Mouse (Mus musculus) midbrain, embryonic 10.5 days (tissue): ENCODE results near the gene Hspbp1. TPM values are rescaled to one million over a fixed set of nuclear protein-coding genes. Genes with fewer than 3 reads are reported as not detected.

ENCODE experiments used
- DNase-seq: peaks from one replicate; pipeline ENCODE4 v3.0.0-alpha.2; 2017; ENCODE audit warnings: low spot score
- H3K27ac ChIP-seq: fragments of 300-500 bp; sonication (generic); replicated peaks from 2 replicates; pipeline ENCODE4 v1.5.1; 2016; ENCODE audit warnings: mild to moderate bottlenecking
- H3K27me3 ChIP-seq: fragments of 300-500 bp; sonication (generic); 2 replicates; pipeline ENCODE4 v1.6.1; 2016; ENCODE audit warnings: low read depth, mild to moderate bottlenecking; ENCODE audit not compliant: poor library complexity, severe bottlenecking
- H3K36me3 ChIP-seq: fragments of 300-500 bp; sonication (generic); 2 replicates; pipeline ENCODE4 v1.6.1; 2016; ENCODE audit warnings: mild to moderate bottlenecking, moderate library complexity
- H3K4me1 ChIP-seq: fragments of 300-500 bp; sonication (generic); 2 replicates; pipeline ENCODE4 v1.6.1; 2016
- H3K4me3 ChIP-seq: fragments of 300-500 bp; sonication (generic); 2 replicates; pipeline ENCODE4 v1.5.1; 2016; ENCODE audit warnings: mild to moderate bottlenecking, moderate library complexity
- H3K9me3 ChIP-seq: fragments of 300-500 bp; sonication (generic); replicated peaks from 2 replicates; pipeline ENCODE4 v1.6.1; 2016; ENCODE audit warnings: mild to moderate bottlenecking
- WGBS: fragments of 180-500 bp; shearing (Covaris S2); methylation state at CpG from one replicate; pipeline ENCODE4 v1.1.7; 2016; 5-methylcytosine and 5-hydroxymethylcytosine counted together
- polyA plus RNA-seq: library from polyadenylated mRNA; unstranded; fragments of >200 nt; fragmentation: Nextera tagmentation; extraction: Ambion mirVana; gene quantifications from 2 replicates; pipeline ENCODE4 v1.2.1, GENCODE M21; 2016

Gene Hspbp1
- polyA plus RNA-seq, 1 experiment from 2014 or later: 142 TPM

DNA sequence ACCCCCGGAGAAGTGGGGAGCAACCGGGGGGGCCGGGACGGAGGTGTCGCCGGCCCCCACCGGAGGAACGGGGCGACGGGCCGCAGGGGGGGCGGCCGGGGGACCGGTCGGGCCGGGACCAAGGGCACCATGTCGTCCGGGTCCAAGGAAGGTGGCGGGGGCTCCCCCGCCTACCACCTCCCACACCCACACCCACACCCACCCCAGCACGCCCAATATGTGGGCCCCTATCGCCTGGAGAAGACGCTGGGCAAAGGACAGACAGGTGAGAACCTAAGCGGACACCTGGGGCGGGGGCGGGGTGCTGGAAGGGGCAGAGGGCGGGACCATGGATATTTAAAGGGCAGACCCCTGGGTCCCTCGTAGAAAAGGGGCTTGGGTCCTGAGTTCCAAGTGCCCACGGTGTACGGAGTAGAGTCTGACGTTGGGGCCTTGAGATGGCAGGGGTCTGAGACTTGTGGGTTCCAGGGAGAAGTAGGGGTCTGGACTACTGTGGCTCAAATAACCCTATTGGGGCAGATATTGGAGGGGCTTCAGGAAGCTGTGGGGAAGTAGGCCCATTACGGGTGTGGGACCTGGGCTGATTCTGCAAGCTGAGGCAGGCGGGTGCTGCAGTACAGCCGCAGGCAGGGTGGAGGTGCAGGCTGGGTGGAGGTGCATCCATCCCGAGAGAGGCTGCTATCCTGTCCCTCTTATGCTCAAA, 6.2 kb upstream of the Hspbp1 start:
- Histone ChIP-seq H3K9me3 (no peaks in the 10 kb centered on the region), H3K4me1 (peaks cover 35% of the 10 kb centered on the region), H3K36me3 (peaks cover 39% of the 10 kb centered on the region), H3K4me3 (peak overlapping the region; percentile 96), H3K27me3 (no peaks in the 10 kb centered on the region), H3K27ac (peak overlapping the region; percentile 100)
- peak; percentile 39 for DNase-seq
- WGBS: 7% methylated on average over 30 of the region's 35 CpGs

DNA sequence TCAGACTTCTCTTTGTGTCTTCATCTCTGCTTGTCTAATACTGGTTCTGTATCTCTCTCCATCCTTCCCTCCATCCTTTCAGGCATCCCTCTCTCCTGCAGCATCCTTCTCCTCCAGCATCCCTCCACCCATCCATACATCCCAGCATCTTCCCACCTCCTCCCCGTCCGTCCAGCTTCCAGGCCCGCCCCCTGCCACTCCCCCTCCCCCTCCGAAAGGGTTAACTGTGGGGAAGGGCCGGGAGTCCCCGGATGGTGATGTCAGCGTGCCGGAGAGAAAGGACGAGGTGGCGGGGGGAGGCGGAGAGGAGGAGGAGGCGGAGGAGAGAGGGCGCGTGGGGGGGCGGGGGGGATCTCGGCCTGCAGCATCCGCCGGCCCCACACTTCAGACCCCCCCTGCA, 5.5 kb upstream of the Hspbp1 start, which contains the start of gene Brsk1:
TSS of gene Brsk1 (plus strand) at position 218 of the 400 bp plus-strand sequence.
- no peaks in the 10 kb centered on the region for H3K9me3 ChIP-seq
- 0% methylated on average over 11 of the region's 18 CpGs for WGBS

DNA sequence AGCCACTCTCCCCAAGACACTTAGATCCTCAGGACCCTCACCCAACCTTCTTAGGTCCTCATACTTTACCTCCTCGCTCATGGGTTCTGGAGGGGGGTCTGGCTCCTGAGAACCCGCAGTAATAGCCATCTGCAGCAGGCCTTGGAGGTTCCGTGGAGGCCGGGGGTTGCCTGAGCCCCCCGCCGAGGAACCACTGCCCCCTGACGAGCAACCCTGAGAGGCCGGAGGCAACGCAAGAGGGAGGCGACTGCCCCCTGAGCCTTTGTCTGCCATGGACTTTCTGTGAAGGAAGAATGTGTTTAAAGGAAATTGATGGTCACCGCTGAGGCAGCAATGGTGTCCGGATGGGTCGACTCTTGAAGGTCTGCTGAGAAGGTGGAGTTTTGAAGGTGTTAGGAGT, 665 bp downstream of the Hspbp1 start:
- 2% methylated on average over 13 of the region's 13 CpGs for WGBS
- Histone ChIP-seq H3K4me1 (peaks cover 9% of the 10 kb centered on the region), H3K9me3 (no peaks in the 10 kb centered on the region), H3K27me3 (no peaks in the 10 kb centered on the region), H3K27ac (peak overlapping the region; percentile 86), H3K36me3 (peaks cover 25% of the 10 kb centered on the region), H3K4me3 (peak overlapping the region; percentile 70)
- no peak for DNase-seq

More for the DNA sequence above, 5.5 kb upstream of the Hspbp1 start, which contains the start of gene Brsk1:
- Histone ChIP-seq H3K4me3 (peak within 1 kb of the TSS; percentile 96), H3K4me1 (peaks cover 35% of the 10 kb centered on the region), H3K27me3 (no peaks in the 10 kb centered on the region), H3K27ac (peak within 1 kb of the TSS; percentile 100), H3K36me3 (peaks cover 32% of the 10 kb centered on the region)
- DNase-seq: peak; percentile 95

DNA sequence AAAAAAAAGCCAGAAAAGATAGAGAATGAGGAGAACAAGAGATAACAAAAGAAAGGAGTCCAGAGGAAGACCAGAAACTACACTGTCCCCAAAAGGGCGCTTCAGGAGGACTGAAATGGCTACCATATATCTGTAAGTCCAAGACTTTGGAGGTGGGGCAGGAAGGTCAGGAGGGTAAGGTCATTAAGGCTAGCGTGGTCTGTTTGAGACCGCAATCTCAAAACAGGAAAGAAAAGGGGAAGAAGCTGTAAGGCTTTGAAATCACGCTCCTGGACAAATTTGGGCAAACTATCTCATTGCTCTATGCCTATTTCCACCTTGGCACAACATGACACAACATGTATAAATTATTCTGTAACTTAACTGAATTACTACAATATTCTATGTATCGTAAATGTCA, 1.6 kb downstream of the Hspbp1 start:
- H3K9me3 ChIP-seq: no peaks in the 10 kb centered on the region
- no peak overlapping the region for H3K27ac ChIP-seq
- H3K36me3 ChIP-seq: peaks cover 29% of the 10 kb centered on the region
- no peak overlapping the region for H3K4me3 ChIP-seq
- DNase-seq: no peak
- H3K4me1 ChIP-seq: peaks cover 9% of the 10 kb centered on the region
- no peaks in the 10 kb centered on the region for H3K27me3 ChIP-seq
- WGBS: 93% methylated on average over 5 of the region's 5 CpGs

DNA sequence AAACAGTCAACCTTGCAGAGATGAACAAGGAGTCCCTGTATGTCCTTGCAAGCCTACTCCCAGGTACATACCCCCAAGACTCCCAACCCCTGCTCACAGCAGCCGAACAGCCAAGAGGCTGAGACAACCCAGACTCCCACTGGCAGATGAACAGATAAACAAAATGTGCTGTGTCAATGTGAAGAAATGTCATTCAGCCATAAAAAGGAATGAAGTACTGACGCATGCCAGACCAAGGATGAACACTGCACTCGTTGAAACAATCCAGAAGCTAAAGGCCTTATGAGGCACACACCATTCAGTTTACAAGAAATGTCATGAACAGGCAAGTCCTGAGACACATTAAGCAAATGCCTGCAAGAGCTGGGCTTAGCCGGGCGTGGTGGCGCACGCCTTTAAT, 9.7 kb downstream of the Hspbp1 start:
- DNase-seq: no peak
- Histone ChIP-seq H3K36me3 (peaks cover 85% of the 10 kb centered on the region), H3K4me3 (no peak overlapping the region), H3K27me3 (no peaks in the 10 kb centered on the region), H3K27ac (no peak overlapping the region), H3K9me3 (no peaks in the 10 kb centered on the region), H3K4me1 (no peaks in the 10 kb centered on the region)
- 96% methylated on average over 7 of the region's 7 CpGs for WGBS

GRCm38 (mm10) chr7:4674114-4674731, 10.6 kb downstream of the Hspbp1 start:
- no peaks in the 10 kb centered on the region for H3K4me1 ChIP-seq
- DNase-seq: no peak
- no peak overlapping the region for H3K27ac ChIP-seq
- H3K4me3 ChIP-seq: no peak overlapping the region
- WGBS: 94% methylated on average over 12 of the region's 12 CpGs
- peaks cover 87% of the 10 kb centered on the region for H3K36me3 ChIP-seq
- H3K27me3 ChIP-seq: no peaks in the 10 kb centered on the region
- no peaks in the 10 kb centered on the region for H3K9me3 ChIP-seq

GRCm38 (mm10) chr7:4671956-4672355, 12.9 kb downstream of the Hspbp1 start:
- peaks cover 92% of the 10 kb centered on the region for H3K36me3 ChIP-seq
- no peak overlapping the region for H3K27ac ChIP-seq
- 85% methylated on average over 4 of the region's 4 CpGs for WGBS
- H3K27me3 ChIP-seq: no peaks in the 10 kb centered on the region
- H3K4me1 ChIP-seq: no peaks in the 10 kb centered on the region
- no peak for DNase-seq
- no peaks in the 10 kb centered on the region for H3K9me3 ChIP-seq
- no peak overlapping the region for H3K4me3 ChIP-seq

- H3K27me3 ChIP-seq: no peaks in the 10 kb centered on the region
- H3K9me3 ChIP-seq: no peaks in the 10 kb centered on the region
- no peak overlapping the region for H3K4me3 ChIP-seq
- H3K36me3 ChIP-seq: peaks cover 95% of the 10 kb centered on the region
- H3K4me1 ChIP-seq: no peaks in the 10 kb centered on the region
- 92% methylated on average over 8 of the region's 8 CpGs for WGBS
- H3K27ac ChIP-seq: no peak overlapping the region
- DNase-seq: no peak
Observed at GRCm38 (mm10) chr7:4670655-4671255, 14.1 kb downstream of the Hspbp1 start.

GRCm38 (mm10) chr7:4669156-4669555, 15.7 kb downstream of the Hspbp1 start:
- Histone ChIP-seq H3K4me1 (no peaks in the 10 kb centered on the region), H3K27ac (no peak overlapping the region), H3K27me3 (no peaks in the 10 kb centered on the region), H3K36me3 (peaks cover 93% of the 10 kb centered on the region), H3K9me3 (0 out of 2 replicates have a peak, but pooled peaks cover 4% of the 10 kb centered on the region), H3K4me3 (no peak overlapping the region)
- no peak for DNase-seq
- WGBS: 94% methylated on average over 9 of the region's 9 CpGs

GRCm38 (mm10) chr7:4668506-4668905, 16.4 kb downstream of the Hspbp1 start:
- Histone ChIP-seq H3K4me1 (no peaks in the 10 kb centered on the region), H3K27ac (no peak overlapping the region), H3K4me3 (no peak overlapping the region), H3K9me3 (0 out of 2 replicates have a peak, but pooled peaks cover 4% of the 10 kb centered on the region), H3K27me3 (no peaks in the 10 kb centered on the region), H3K36me3 (peaks cover 91% of the 10 kb centered on the region)
- no peak for DNase-seq
- WGBS: 94% methylated on average over 8 of the region's 8 CpGs

DNA sequence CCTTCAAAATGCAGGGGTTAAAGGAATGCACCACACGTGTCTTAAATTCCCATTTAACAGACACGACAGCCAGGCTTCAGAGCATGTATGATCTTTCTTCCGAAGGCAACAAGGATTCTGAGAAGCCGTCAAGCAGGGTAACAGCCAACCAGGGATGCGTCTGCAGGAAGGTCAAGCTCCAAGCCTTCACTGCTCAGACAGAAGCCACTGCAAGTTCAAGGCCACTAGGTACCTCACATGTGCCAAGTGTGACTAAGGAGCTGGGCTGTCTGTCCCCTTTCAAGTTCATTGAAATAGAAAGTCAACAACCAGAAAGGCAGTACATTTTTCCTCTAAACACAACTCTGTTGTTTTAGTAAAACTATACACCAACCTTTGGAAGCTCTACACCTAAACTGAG, 18.0 kb downstream of the Hspbp1 start:
- Histone ChIP-seq H3K4me1 (no peaks in the 10 kb centered on the region), H3K27ac (no peak overlapping the region), H3K4me3 (no peak overlapping the region), H3K27me3 (no peaks in the 10 kb centered on the region), H3K36me3 (peaks cover 90% of the 10 kb centered on the region), H3K9me3 (0 out of 2 replicates have a peak, but pooled peaks cover 4% of the 10 kb centered on the region)
- WGBS: 96% methylated on average over 5 of the region's 5 CpGs
- DNase-seq: no peak

DNA sequence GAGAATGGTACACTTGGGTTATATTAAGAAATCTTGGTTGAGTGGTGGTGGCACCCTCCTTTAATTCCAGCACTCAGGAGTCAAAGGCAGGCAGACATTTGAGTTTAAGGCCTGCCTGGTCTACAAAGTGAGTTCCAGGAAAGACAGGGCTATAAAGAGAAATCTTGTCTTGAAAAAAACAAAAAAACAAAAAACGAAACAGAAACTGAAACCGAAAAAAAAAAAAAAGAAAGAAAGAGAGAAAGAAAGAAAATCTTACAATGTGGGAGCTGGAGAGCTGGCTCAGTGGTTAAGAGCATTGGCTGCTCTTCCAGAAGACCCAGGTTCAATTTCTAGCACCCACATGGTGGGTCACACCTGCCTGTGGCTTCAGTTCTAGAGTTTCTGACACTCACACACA, 21.1 kb downstream of the Hspbp1 start:
- 92% methylated on average over 2 of the region's 2 CpGs for WGBS
- H3K9me3 ChIP-seq: 0 out of 2 replicates have a peak, but pooled peaks cover 4% of the 10 kb centered on the region
- H3K4me3 ChIP-seq: no peak overlapping the region
- DNase-seq: no peak
- no peak overlapping the region for H3K27ac ChIP-seq
- peaks cover 69% of the 10 kb centered on the region for H3K36me3 ChIP-seq
- H3K27me3 ChIP-seq: no peaks in the 10 kb centered on the region
- H3K4me1 ChIP-seq: peaks cover 16% of the 10 kb centered on the region

- no peak overlapping the region for H3K27ac ChIP-seq
- peaks cover 16% of the 10 kb centered on the region for H3K4me1 ChIP-seq
- no peaks in the 10 kb centered on the region for H3K27me3 ChIP-seq
- H3K36me3 ChIP-seq: peaks cover 64% of the 10 kb centered on the region
- 71% methylated on average over 8 of the region's 8 CpGs for WGBS
- H3K9me3 ChIP-seq: 0 out of 2 replicates have a peak, but pooled peaks cover 4% of the 10 kb centered on the region
- DNase-seq: no peak
- no peak overlapping the region for H3K4me3 ChIP-seq
Observed at GRCm38 (mm10) chr7:4663179-4663578, 21.7 kb downstream of the Hspbp1 start.
